Mouse (Mus musculus) left cerebral cortex, adult 2 months (tissue): ENCODE data around the gene Phyhipl. TPM values are rescaled to one million over a fixed set of nuclear protein-coding genes. Genes with fewer than 3 reads are reported as not detected.

Experiments used
- DNase-seq, 2 experiments: peaks; one replicate each; pipeline ENCODE4 v3.0.0; 2021 to 2022; ENCODE audit warnings: low spot score in 2 of 2, mixed read lengths in 1 of 2; ENCODE audit errors: extremely low spot score in 1 of 2
- H3K27ac ChIP-seq: fragments of 200-600 bp; 2 replicates; pipeline ENCODE4 v1.8.1; 2022
- H3K4me3 ChIP-seq: fragments of 200-600 bp; 2 replicates; pipeline ENCODE4 v1.8.1; 2022
- CTCF ChIP-seq: fragments of 200-600 bp; IDR thresholded peaks from 2 replicates; pipeline ENCODE4 v1.8.1; 2022; ENCODE audit warnings: antibody characterized with exemption, mild to moderate bottlenecking, moderate library complexity
- intact Hi-C: fragments of 180-260 bp; cut with DNase I; formaldehyde crosslinking; loops from one replicate; pipeline ENCODE4 v1.15.1; 2025
- long read RNA-seq, 2 experiments: library from polyadenylated mRNA; stranded (forward); transcript quantifications; one replicate each; pipeline ENCODE4 v2.0.0; 2021; ENCODE audit warnings: borderline mapping rate in 2 of 2
- total RNA-seq, 2 experiments: library from RNA; stranded (reverse); gene quantifications; 2 replicates each; pipeline ENCODE4 v1.2.3; 2021

Phyhipl gene
- 100 to 1,000 TPM; 212 to 221 TPM for total RNA-seq
- long read RNA-seq, experiment 1, transcript Phyhipl-201 (5 exons, 2,877 nt) = major isoform, 342 of 360 reads
- long read RNA-seq, experiment 1, partial matches to known transcripts = 3 of 360 reads
- long read RNA-seq, experiment 1, other reads (novel, unspliced or antisense) = 14 of 360 reads
- long read RNA-seq, experiment 2, transcript Phyhipl-201 (5 exons, 2,877 nt) = major isoform, 229 of 238 reads
- long read RNA-seq, experiment 2, partial matches to known transcripts = 2 of 238 reads
- long read RNA-seq, experiment 2, other reads (novel, unspliced or antisense) = 7 of 238 reads

GRCm38 (mm10) chr10:70655828-70656227 lies at the start of gene Phyhipl:
Phyhipl (minus strand) TSS chr10:70655965.
- H3K4me3 ChIP-seq = no peak within 1 kb of the TSS
- no peak for TF ChIP-seq CTCF
- intact Hi-C loops = no loop called here
- DNase-seq = no peak
- no peak within 1 kb of the TSS for H3K27ac ChIP-seq

GRCm38 (mm10) chr10:70703211-70703610 lies 47.4 kb upstream of the Phyhipl start:
- Histone ChIP-seq H3K4me3 (no peak overlapping the region), H3K27ac (no peak overlapping the region)
- TF ChIP-seq CTCF = no peak
- intact Hi-C loops = no loop called here
- no peak for DNase-seq

- no peak for TF ChIP-seq CTCF
- DNase-seq = no peak
- no peak overlapping the region for H3K4me3 ChIP-seq
- H3K27ac ChIP-seq = no peak overlapping the region
- intact Hi-C loops = no loop called here
Measured at GRCm38 (mm10) chr10:70699581-70699980, 43.8 kb upstream of the Phyhipl start.

GRCm38 (mm10) chr10:70698014-70698413 lies 42.2 kb upstream of the Phyhipl start:
- intact Hi-C loops = no loop called here
- no peak overlapping the region for H3K27ac ChIP-seq
- no peak overlapping the region for H3K4me3 ChIP-seq
- no peak for DNase-seq
- TF ChIP-seq CTCF = no peak

- intact Hi-C loops = no loop called here
- no peak overlapping the region for H3K4me3 ChIP-seq
- H3K27ac ChIP-seq = no peak overlapping the region
- DNase-seq = no peak
- no peak for TF ChIP-seq CTCF
Measured at GRCm38 (mm10) chr10:70696748-70697585, 41.2 kb upstream of the Phyhipl start.

DNA sequence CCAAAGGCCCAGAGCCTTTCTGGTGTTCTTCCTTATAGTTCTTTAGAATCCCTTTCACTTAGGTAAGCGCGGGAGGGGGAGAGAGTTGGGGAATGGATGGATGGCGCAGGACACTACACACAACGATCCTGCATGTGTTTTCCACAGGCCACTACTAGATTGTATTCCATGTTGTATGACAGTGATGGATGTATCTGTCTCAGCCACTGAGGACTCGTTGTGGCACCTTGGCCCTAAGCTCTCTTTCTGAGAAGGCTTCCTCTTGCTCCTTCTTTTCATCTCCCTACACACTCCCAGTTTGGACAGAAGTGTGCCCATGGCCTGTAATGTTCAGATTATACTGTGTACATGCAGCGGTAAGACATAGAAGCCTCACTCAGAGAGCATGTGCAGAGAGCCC lies 33.6 kb upstream of the Phyhipl start:
- TF ChIP-seq CTCF = no peak
- no peak overlapping the region for H3K27ac ChIP-seq
- intact Hi-C loops = no loop called here
- H3K4me3 ChIP-seq = no peak overlapping the region
- no peak for DNase-seq

DNA sequence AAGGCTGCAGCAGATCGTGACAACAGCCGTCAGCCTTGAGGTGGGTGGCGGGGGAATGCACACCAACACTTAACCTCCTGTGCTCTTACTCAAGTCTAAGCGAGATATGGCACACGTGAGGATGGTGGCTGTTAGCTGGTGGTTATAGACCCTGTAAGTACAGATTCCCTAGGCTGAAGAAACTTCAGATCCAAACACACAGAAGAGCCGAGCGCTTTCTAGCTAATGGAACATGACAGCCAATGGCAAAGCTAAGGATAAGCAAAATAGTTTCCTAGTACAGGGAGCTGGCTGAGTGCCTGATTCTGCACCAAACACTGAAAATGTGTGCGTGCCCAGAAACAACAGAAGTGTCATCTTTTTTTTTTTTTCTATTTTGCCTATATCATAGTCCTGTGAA lies 33.1 kb upstream of the Phyhipl start:
- intact Hi-C loops = no loop called here
- Histone ChIP-seq H3K27ac (no peak overlapping the region), H3K4me3 (no peak overlapping the region)
- no peak for TF ChIP-seq CTCF
- DNase-seq = no peak

- H3K27ac ChIP-seq = no peak overlapping the region
- no peak for DNase-seq
- H3K4me3 ChIP-seq = no peak overlapping the region
- intact Hi-C loops = loop anchor here (1.0 kb wide), 2 partner anchors 30 to 42 kb away; no protein-coding TSS in a partner anchor
- TF ChIP-seq CTCF = no peak
Measured at GRCm38 (mm10) chr10:70686941-70687703, 31.4 kb upstream of the Phyhipl start.

GRCm38 (mm10) chr10:70686505-70686904 lies 30.7 kb upstream of the Phyhipl start:
- DNase-seq = peak in 1 of 2 experiments; percentile 34
- intact Hi-C loops = loop anchor here (1.0 kb wide), 1 partner anchor 31 kb away; no protein-coding TSS in a partner anchor
- TF ChIP-seq CTCF = no peak
- Histone ChIP-seq H3K27ac (no peak overlapping the region), H3K4me3 (no peak overlapping the region)

GRCm38 (mm10) chr10:70683508-70683907 lies 27.7 kb upstream of the Phyhipl start:
- intact Hi-C loops = no loop called here
- no peak overlapping the region for H3K27ac ChIP-seq
- DNase-seq = no peak
- no peak for TF ChIP-seq CTCF
- H3K4me3 ChIP-seq = no peak overlapping the region

DNA sequence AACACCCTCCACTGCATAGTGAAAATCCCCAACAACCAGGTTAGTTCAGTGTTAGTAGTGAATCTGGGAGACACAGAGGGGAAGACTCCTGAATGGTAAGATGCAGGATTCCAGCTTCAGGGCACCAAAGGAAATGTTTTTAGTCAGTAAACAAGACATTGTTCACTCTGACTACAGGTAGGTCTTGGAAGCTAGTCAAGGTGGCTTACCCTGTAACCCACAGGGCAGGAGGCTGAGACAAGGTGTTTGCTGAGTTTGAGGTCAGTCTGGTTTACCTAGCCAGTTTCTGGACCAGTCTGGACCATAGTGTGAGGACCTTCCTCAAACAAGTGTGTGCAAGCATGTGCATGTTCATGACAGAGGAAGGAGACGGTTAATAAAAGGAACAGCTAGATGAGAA lies 22.2 kb upstream of the Phyhipl start:
- no peak for TF ChIP-seq CTCF
- Histone ChIP-seq H3K4me3 (no peak overlapping the region), H3K27ac (no peak overlapping the region)
- intact Hi-C loops = no loop called here
- DNase-seq = no peak

GRCm38 (mm10) chr10:70656272-70656671 lies 507 bp upstream of the Phyhipl start:
- H3K27ac ChIP-seq = no peak overlapping the region
- no peak for DNase-seq
- TF ChIP-seq CTCF = no peak
- H3K4me3 ChIP-seq = no peak overlapping the region
- intact Hi-C loops = no loop called here
